Mouse (Mus musculus) adrenal gland, postnatal 25 days (tissue): ENCODE results near the gene Rrp7a. TPM values are rescaled to one million over a fixed set of nuclear protein-coding genes. Genes with fewer than 3 reads are reported as not detected.

ENCODE experiments used
- total RNA-seq: library from RNA; stranded (reverse); gene quantifications from 2 replicates; pipeline ENCODE4 v1.2.3, GENCODE M21; 2021

Gene Rrp7a
- total RNA-seq, 1 experiment from 2014 or later = 100 TPM

Other genes starting within 250 kb of the Rrp7a start
- gene Tcf20, start 134.9 kb downstream of the Rrp7a start, total RNA-seq = 87.9 and 103 TPM in 2 replicates
- 1.2 and 1.5 TPM in 2 replicates for gene Nfam1, start 89.5 kb downstream of the Rrp7a start, total RNA-seq
- 53.0 and 70.8 TPM in 2 replicates for gene Serhl, start 33.3 kb downstream of the Rrp7a start, total RNA-seq
- gene Poldip3, start 26.6 kb upstream of the Rrp7a start, total RNA-seq = 108 and 124 TPM in 2 replicates
- gene Cyb5r3, start 49.8 kb upstream of the Rrp7a start, total RNA-seq = 349 and 393 TPM in 2 replicates
- 6.8 and 7.7 TPM in 2 replicates for gene A4galt, start 129.0 kb upstream of the Rrp7a start, total RNA-seq
- 25.0 and 29.6 TPM in 2 replicates for gene Arfgap3, start 227.4 kb upstream of the Rrp7a start, total RNA-seq